Mouse (Mus musculus) embryonic fibroblast, embryonic 13.5 days (primary cell): ENCODE measurements around the gene Dgki.

Experiments
- CTCF ChIP-seq: IDR thresholded peaks from 2 replicates; pipeline ENCODE4 v1.5.1; 2011; ENCODE audit warnings: mild to moderate bottlenecking, control low read depth, low read length, moderate library complexity, borderline replicate concordance; ENCODE audit not compliant: insufficient read depth
- POLR2A ChIP-seq: IDR thresholded peaks from 2 replicates; pipeline ENCODE4 v1.6.1; 2011; ENCODE audit warnings: low read depth, mild to moderate bottlenecking, control low read depth, low read length, moderate library complexity

GRCm38 (mm10) chr6:37150483-37150882, 149.5 kb downstream of the Dgki start:
- TF ChIP-seq POLR2A (no peak), CTCF (no peak)
